Mouse (Mus musculus) heart, embryonic 14.5 days (tissue): ENCODE measurements at regions not wholly inside any gene's neighbourhood (a gene's known extent, or its start where the extent isn't known, plus 50 kb on each side); places are given as distances from the start of the nearest gene placed in this dataset.

ENCODE experiments used
- ATAC-seq: fragments of 200-750 bp; cut with Nextera tagmentation; 2 replicates; pipeline ENCODE4 v1.8.0; 2017; ENCODE audit warnings: low read depth, moderate TSS enrichment; ENCODE audit not compliant: insufficient number of reproducible peaks, insufficient read depth, low FRiP score
- H3K27ac ChIP-seq, 2 experiments: fragments of 200-500 bp in 1 of 2; fragments of 300-500 bp in 1 of 2; sonication (generic) in 1 of 2; replicated peaks in 1 of 2; 2 replicates each; pipeline ENCODE4 v1.5.1; 2012 to 2014; ENCODE audit warnings: low read depth in 2 of 2, low read length in 2 of 2, control low read depth in 1 of 2, mild to moderate bottlenecking in 1 of 2, mixed read lengths in 1 of 2; ENCODE audit not compliant: control insufficient read depth in 1 of 2, insufficient read depth in 1 of 2
- H3K27me3 ChIP-seq: fragments of 300-500 bp; sonication (generic); 2 replicates; pipeline ENCODE4 v1.6.1; 2014; ENCODE audit warnings: mild to moderate bottlenecking, low read length, control low read depth; ENCODE audit not compliant: control insufficient read depth, insufficient read depth
- H3K36me3 ChIP-seq: fragments of 300-500 bp; sonication (generic); 2 replicates; pipeline ENCODE4 v1.6.1; 2014; ENCODE audit warnings: mild to moderate bottlenecking, control low read depth, low read length, mixed read lengths; ENCODE audit not compliant: control insufficient read depth, insufficient read depth
- H3K4me1 ChIP-seq, 2 experiments: fragments of 200-500 bp in 1 of 2; fragments of 300-500 bp in 1 of 2; sonication (generic) in 1 of 2; 2 replicates each; pipeline ENCODE4 v1.6.1; 2012 to 2014; ENCODE audit warnings: low read length in 2 of 2, control low read depth in 1 of 2, mixed read lengths in 1 of 2; ENCODE audit not compliant: control insufficient read depth in 2 of 2, insufficient read depth in 2 of 2
- H3K4me2 ChIP-seq: fragments of 300-500 bp; sonication (generic); 2 replicates; pipeline ENCODE4 v1.6.1; 2014; ENCODE audit warnings: mild to moderate bottlenecking, low read length
- H3K4me3 ChIP-seq, 2 experiments: fragments of 200-500 bp in 1 of 2; fragments of 300-500 bp in 1 of 2; sonication (generic) in 1 of 2; 2 replicates each; pipeline ENCODE4 v1.5.1; 2012 to 2014; ENCODE audit warnings: low read length in 2 of 2, mild to moderate bottlenecking in 2 of 2, control low read depth in 1 of 2, low read depth in 1 of 2, moderate library complexity in 1 of 2; ENCODE audit not compliant: control insufficient read depth in 1 of 2, insufficient read depth in 1 of 2
- H3K9ac ChIP-seq: fragments of 300-500 bp; sonication (generic); 2 replicates; pipeline ENCODE4 v1.6.1; 2014; ENCODE audit warnings: mild to moderate bottlenecking, low read length
- H3K9me3 ChIP-seq: fragments of 300-500 bp; sonication (generic); 2 replicates; pipeline ENCODE4 v1.6.1; 2016; ENCODE audit warnings: low read length, control low read depth; ENCODE audit not compliant: control insufficient read depth
- WGBS: fragments of 180-500 bp; shearing (Covaris S2); extraction: QIAGEN DNeasy Blood & Tissue Kit; methylation state at CpG from one replicate; pipeline ENCODE4 v1.1.7; 2014; 5-methylcytosine and 5-hydroxymethylcytosine counted together

GRCm38 (mm10) chr4:137160526-137160925 is 111.9 kb upstream of the Zbtb40 start:
- H3K4me1 ChIP-seq, result no peaks in the 10 kb centered on the region
- H3K9ac ChIP-seq, result no peak overlapping the region
- no peak overlapping the region for H3K4me2 ChIP-seq
- H3K4me3 ChIP-seq, result no peak overlapping the region
- ATAC-seq, result no peak
- no peaks in the 10 kb centered on the region for H3K9me3 ChIP-seq
- H3K36me3 ChIP-seq, result no peaks in the 10 kb centered on the region
- 67% methylated on average over 7 of the region's 7 CpGs for WGBS
- H3K27ac ChIP-seq, result no peak overlapping the region
- H3K27me3 ChIP-seq, result peaks cover 27% of the 10 kb centered on the region

DNA sequence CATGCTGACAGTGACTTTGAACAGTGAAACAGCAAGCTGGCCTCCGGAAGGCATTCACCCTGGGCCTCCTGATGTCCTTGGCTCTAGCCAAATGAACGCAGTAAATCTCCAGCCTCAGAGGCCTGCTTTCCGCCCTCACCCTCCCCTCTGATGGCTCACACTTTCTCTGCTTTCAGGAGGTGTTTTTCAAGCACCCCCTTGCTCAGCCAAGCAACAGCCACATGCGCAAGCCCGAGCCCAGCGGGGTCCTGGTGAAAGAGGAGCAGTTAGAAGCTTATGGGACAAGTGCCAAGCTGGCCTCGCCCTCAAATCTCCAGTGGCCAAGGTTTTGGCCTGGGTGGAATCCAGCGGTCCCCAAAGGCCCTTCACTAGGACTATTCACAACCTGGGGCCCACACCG is 109.6 kb upstream of the Zbtb40 start:
- H3K27me3 ChIP-seq, result peaks cover 6% of the 10 kb centered on the region
- 76% methylated on average over 9 of the region's 9 CpGs for WGBS

GRCm38 (mm10) chr4:137156441-137157105 is 108.0 kb upstream of the Zbtb40 start:
- WGBS, result 67% methylated on average over 11 of the region's 11 CpGs
- Histone ChIP-seq H3K4me3 (no peak overlapping the region), H3K27me3 (0 out of 2 replicates have a peak, but pooled peaks cover 3% of the 10 kb centered on the region), H3K27ac (no peak overlapping the region), H3K9me3 (peaks cover 7% of the 10 kb centered on the region; the same call in 1 of the 2 replicates), H3K4me2 (no peak overlapping the region), H3K4me1 (no peaks in the 10 kb centered on the region), H3K9ac (no peak overlapping the region), H3K36me3 (no peaks in the 10 kb centered on the region)
- ATAC-seq, result no peak

More for the DNA sequence above, 109.6 kb upstream of the Zbtb40 start:
- Histone ChIP-seq H3K4me2 (no peak overlapping the region), H3K4me3 (no peak overlapping the region), H3K4me1 (no peaks in the 10 kb centered on the region), H3K27ac (no peak overlapping the region), H3K9ac (no peak overlapping the region), H3K9me3 (no peaks in the 10 kb centered on the region), H3K36me3 (no peaks in the 10 kb centered on the region)
- ATAC-seq, result no peak

- H3K9me3 ChIP-seq, result peaks cover 7% of the 10 kb centered on the region; the same call in 1 of the 2 replicates
- no peak overlapping the region for H3K27ac ChIP-seq
- H3K4me1 ChIP-seq, result no peaks in the 10 kb centered on the region
- H3K4me3 ChIP-seq, result no peak overlapping the region
- ATAC-seq, result no peak
- H3K27me3 ChIP-seq, result no peaks in the 10 kb centered on the region
- no peaks in the 10 kb centered on the region for H3K36me3 ChIP-seq
- H3K9ac ChIP-seq, result no peak overlapping the region
- H3K4me2 ChIP-seq, result no peak overlapping the region
- WGBS, result 85% methylated on average over 4 of the region's 4 CpGs
Measured at GRCm38 (mm10) chr4:137148756-137149155, 100.2 kb upstream of the Zbtb40 start.

- Histone ChIP-seq H3K9me3 (peaks cover 7% of the 10 kb centered on the region; the same call in 1 of the 2 replicates), H3K9ac (no peak overlapping the region), H3K27ac (no peak overlapping the region), H3K36me3 (no peaks in the 10 kb centered on the region), H3K27me3 (no peaks in the 10 kb centered on the region), H3K4me2 (no peak overlapping the region), H3K4me1 (no peaks in the 10 kb centered on the region), H3K4me3 (no peak overlapping the region)
- ATAC-seq, result no peak
- 73% methylated on average over 13 of the region's 13 CpGs for WGBS
Measured at GRCm38 (mm10) chr4:137147795-137148194, 99.2 kb upstream of the Zbtb40 start.

DNA sequence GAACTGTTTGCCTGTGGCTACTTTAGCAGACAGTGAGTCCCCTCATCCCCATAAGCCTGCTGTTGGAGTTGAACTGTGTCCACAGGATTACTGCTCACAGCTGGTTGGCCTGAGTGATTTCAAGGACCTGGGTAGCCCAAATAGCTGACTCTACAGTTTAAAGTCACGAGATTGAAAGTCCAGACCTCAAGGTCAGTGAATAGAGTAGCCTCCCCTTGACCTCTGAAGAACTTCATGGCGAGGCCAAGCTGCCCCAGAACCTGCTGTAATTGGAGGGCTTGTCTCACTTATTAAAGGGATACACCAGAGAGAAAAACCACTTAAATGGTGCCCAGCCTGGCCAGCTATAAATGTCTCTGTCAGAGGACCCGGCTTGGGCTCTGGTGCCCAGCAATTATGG is 97.7 kb upstream of the Zbtb40 start:
- Histone ChIP-seq H3K4me1 (no peaks in the 10 kb centered on the region), H3K27me3 (no peaks in the 10 kb centered on the region), H3K9ac (no peak overlapping the region), H3K27ac (no peak overlapping the region), H3K4me3 (no peak overlapping the region), H3K36me3 (no peaks in the 10 kb centered on the region), H3K9me3 (no peaks in the 10 kb centered on the region), H3K4me2 (no peak overlapping the region)
- WGBS, result 69% methylated on average over 3 of the region's 3 CpGs
- no peak for ATAC-seq

DNA sequence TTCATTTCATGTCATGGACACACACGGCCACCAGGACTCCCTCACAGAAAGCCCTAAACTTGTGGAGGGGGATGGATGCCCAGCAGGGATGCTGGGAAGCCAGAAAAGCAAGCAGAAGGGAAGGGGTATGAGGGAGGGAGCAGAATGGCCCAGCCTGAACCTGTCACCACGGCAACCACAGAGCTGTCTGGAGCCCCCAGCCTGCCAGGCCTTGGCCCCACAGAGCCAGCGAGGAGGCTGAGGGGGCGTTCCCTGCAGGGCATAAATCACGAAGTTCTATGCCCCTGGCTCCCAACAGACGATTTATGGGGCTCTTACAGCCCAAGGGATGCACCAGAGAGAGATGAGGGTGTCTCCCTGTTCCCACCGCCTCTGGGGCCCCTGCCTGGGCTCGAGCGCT is 93.7 kb upstream of the Zbtb40 start:
- peaks cover 0 to 8% of the 10 kb centered on the region in 2 experiments; a peak in 2 of 4 replicates for H3K4me1 ChIP-seq

More for the DNA sequence above, 93.7 kb upstream of the Zbtb40 start:
- Histone ChIP-seq H3K27ac (no peak overlapping the region), H3K4me3 (no peak overlapping the region), H3K27me3 (no peaks in the 10 kb centered on the region), H3K4me2 (no peak overlapping the region), H3K36me3 (no peaks in the 10 kb centered on the region), H3K9ac (no peak overlapping the region), H3K9me3 (no peaks in the 10 kb centered on the region)
- no peak for ATAC-seq
- WGBS, result 55% methylated on average over 9 of the region's 9 CpGs
